Mouse (Mus musculus) brain, embryonic 14.5 days (tissue): ENCODE results near the gene Gm17606.

Source experiments
- CTCF ChIP-seq: fragments of 200-500 bp; IDR thresholded peaks from 2 replicates; pipeline ENCODE4 v1.5.1; 2012; ENCODE audit warnings: inconsistent platforms, mild to moderate bottlenecking, moderate library complexity, borderline replicate concordance; ENCODE audit not compliant: insufficient read depth, insufficient read length; ENCODE audit errors: extremely low read depth
- POLR2A ChIP-seq: fragments of 200-500 bp; IDR thresholded peaks from 2 replicates; pipeline ENCODE4 v1.6.1; 2012; ENCODE audit warnings: mild to moderate bottlenecking, inconsistent platforms, borderline replicate concordance; ENCODE audit not compliant: poor library complexity, insufficient read depth, insufficient read length, severe bottlenecking; ENCODE audit errors: extremely low read depth

- TF ChIP-seq CTCF: peak; percentile 6; the same call in 1 of the 2 replicates
- no peak for TF ChIP-seq POLR2A
Observed at GRCm38 (mm10) chr14:54617152-54617896, 23.4 kb upstream of the Gm17606 start.
